Mouse (Mus musculus): ENCODE results near the gene Hectd4. TPM values are rescaled to one million over a fixed set of nuclear protein-coding genes. Genes with fewer than 3 reads are reported as not detected.

Hectd4 gene
- total RNA-seq, 2 experiments from 2014 or later, result 163 to 164 TPM

DNA sequence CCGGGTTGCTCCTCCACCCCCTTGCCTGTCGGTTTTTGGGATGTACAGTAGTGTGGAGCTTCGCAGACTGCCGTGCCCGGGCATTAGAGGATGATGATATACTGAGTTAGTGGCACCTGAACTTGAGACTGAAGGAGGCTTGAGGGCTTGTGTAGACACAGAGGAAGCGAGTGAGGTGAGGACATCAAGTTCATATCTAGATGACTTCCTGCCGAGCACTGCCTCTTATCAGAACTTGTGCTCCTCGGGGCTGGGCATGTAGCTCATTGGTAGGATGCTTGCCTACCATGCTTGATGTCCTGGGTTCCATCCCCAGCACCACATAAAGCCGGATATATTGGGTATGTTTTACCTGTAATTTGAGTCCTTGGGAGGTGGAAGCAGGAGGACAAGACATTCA is 10.8 kb downstream of the Hectd4 start:
- DNase-seq (ENCODE audit: low spot score in 2 of 2), result no peak

- no peak for DNase-seq (ENCODE audit: low spot score in 2 of 2)
These were observed 12.8 kb downstream of the Hectd4 start for GRCm38 (mm10) chr5:121232789-121233188.

DNA sequence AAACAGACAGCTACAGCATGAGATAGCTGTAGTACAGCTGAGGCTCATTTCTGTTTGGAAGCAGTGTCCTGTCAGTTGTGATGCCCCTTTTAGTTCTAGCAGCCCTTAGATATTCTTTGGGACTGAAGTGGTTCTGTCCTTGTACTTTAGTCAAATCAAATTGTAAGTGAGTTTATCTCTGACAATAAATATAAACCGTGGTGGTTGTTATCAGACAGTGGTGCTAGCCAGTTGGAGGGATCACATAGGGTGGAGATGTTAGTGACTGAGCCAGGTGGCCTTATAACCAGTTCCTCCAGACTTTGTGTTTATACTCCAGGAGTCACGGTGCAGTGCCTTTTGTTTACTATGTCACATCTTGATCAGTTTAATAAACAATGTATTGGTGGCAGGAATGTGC is 13.7 kb downstream of the Hectd4 start:
- DNase-seq (ENCODE audit: low spot score in 2 of 2), result no peak

DNA sequence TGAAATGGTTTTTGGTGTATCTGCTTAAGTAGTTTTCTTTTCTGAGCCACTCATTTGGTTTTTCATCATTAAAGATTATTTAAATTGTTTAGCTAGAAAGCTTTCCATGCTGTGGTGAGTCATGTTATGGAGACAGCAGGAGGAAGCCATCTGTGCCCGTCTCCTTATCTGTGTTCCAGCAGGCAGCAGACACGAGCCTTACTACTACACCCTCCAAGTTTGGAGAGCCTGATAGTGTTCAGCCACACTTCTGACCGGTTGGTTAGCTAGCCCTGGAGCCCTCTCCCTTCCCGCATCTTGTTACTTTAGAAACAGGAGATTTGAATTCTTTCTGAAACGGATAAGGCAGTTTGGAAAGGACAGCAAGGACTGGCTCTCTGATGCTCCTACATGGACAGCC is 16.2 kb downstream of the Hectd4 start:
- peak; percentile 57 to 67 for DNase-seq (ENCODE audit: low spot score in 2 of 2)

DNA sequence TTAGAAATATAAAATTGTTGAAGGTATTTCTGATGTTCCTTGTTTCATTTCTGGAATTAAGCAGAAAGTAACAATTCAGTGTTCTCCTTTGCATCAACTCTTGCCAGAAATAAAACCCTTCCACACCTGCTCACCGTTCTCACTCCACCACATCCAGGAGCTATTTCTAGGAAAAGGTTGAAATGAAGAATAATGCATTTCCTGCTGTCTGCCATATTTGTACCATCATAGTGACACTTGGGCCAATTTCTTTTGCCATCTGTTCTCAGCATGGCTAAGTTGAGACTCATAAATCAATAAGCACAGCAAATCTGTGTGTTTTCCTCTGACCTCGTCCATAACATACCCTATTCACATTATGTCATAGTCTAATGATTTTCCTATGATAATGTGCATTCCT is 18.2 kb downstream of the Hectd4 start:
- DNase-seq (ENCODE audit: low spot score in 2 of 2), result no peak

DNA sequence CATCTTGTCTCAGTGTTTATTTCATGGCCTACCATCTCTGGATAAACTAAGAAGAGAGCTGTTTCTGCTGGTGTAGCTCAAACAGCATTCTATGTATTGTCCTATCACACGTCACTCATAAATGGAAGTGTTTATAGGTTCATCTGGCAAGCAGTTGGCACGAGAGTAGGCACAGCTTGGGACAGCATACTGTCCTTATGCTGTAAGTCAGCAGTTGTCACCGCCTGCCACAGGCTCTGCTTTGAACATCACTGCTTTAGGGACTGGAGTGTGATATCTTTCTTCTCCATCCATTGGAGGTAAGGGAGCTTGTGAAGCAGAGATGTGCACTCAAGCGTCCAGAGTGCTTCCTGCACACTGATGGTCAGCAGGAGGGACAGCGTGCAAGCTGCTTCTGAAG is 19.8 kb downstream of the Hectd4 start:
- no peak for DNase-seq (ENCODE audit: low spot score in 2 of 2)

DNA sequence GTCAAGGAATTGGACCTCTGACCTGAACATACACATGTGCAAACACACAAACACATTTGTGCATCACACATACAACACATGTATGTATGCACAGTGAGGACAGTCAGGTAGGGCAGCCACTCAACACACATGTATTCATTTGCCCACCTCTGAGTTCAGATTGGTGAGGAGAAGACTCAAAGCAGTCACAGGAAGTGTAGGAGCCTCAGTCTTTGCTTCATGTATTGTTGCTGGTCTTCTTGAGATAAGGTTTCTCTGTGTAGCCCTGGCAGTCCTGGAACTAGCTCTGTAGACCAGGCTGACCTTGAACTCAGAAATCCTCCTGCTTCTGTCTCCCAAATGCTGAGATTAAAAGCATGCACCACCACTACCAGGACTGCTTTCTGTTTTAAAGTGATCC is 21.2 kb downstream of the Hectd4 start:
- no peak for DNase-seq (ENCODE audit: low spot score in 2 of 2)

DNA sequence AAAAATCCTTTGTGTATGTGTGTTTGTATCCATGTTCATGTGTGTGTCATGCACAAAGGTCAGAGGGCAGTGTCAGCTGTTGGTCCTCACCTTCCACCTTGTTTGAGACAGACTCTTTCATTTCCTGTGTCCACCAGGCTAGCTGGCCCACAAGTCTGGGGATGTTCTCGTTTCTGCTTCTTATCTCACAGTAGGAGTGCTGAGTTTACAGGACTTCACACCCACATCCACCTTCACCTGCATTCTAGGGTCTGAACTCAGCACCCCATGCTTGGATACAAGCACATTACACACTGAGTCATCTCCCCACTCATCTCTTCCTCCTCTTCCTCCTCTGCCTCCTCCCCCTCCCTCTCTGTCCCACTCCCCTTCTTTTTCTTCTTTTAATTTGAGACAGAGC is 22.2 kb downstream of the Hectd4 start:
- no peak for DNase-seq (ENCODE audit: low spot score in 2 of 2)

- DNase-seq (ENCODE audit: low spot score in 2 of 2), result no peak
These were observed 22.7 kb downstream of the Hectd4 start for GRCm38 (mm10) chr5:121242701-121243100.

- no peak for DNase-seq (ENCODE audit: low spot score in 2 of 2)
These were observed 23.8 kb downstream of the Hectd4 start for GRCm38 (mm10) chr5:121243676-121244364.

DNA sequence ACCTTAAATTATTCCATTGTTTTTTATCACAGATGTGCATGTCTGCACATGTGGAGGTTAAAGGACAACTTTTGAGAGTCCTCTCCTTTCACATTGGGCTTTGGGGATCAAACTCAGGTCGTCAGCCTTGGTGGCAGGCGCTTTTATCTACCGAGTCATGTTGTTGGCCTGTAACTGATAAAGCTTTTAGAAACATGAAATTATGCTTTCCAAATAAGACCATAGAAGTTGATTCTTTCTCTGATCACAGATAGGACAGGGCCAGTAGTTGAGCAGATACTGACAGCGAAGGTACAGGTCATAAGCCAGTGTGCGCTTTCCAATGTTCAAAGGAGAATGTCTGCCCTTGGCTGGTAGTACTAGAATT is 24.3 kb downstream of the Hectd4 start:
- no peak for DNase-seq (ENCODE audit: low spot score in 2 of 2)

- DNase-seq (ENCODE audit: low spot score in 2 of 2), result no peak
These were observed 25.2 kb downstream of the Hectd4 start for GRCm38 (mm10) chr5:121245201-121245600.

GRCm38 (mm10) chr5:121248766-121249394 is 28.9 kb downstream of the Hectd4 start:
- no peak for DNase-seq (ENCODE audit: low spot score in 2 of 2)

GRCm38 (mm10) chr5:121249693-121250092 is 29.7 kb downstream of the Hectd4 start:
- no peak for DNase-seq (ENCODE audit: low spot score in 2 of 2)

- DNase-seq (ENCODE audit: low spot score in 2 of 2), result no peak
These were observed 31.8 kb downstream of the Hectd4 start for GRCm38 (mm10) chr5:121251813-121252212.

- DNase-seq (ENCODE audit: low spot score in 2 of 2), result no peak
These were observed 33.9 kb downstream of the Hectd4 start for GRCm38 (mm10) chr5:121253816-121254497.

DNA sequence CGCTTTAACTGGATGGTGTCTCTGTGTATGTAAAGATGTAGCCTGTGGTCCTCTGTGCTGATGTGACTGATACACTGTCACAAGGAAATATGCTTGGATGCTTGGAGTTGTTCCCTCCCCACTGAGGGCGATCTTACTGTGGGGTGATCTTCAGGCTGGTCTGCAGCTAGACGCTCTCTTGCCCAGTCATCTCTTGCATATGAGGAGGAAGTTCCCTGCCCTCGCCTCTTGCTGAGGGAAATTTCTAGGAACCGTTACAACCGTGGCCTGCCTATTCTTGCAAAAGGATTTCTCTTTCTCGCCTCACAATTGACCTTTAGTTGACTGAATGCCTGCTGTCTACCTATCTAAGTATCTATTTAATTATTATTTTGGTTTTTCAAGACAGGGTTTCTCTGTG is 35.0 kb downstream of the Hectd4 start:
- no peak for DNase-seq (ENCODE audit: low spot score in 2 of 2)

DNA sequence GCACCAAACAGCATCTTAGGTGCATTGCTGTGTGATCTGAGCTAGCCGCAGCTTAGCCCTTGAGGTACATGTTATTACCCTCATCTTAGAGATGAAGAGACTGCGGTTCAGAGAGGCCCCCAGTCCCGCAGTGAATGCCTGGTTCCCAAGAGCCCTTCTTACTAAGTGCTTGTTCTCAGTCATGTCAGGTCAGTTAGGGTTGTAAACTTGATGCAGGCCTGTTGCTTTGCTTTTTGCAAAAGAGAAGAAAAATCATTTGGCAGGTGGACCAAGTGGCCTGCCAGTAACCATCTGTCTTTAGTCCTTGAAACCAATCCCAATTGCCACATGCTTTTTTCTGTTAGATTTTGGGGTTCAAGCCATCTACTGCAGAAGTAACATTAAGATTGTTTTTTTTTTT is 41.8 kb downstream of the Hectd4 start:
- DNase-seq (ENCODE audit: low spot score in 2 of 2), result no peak

GRCm38 (mm10) chr5:121262415-121262814 is 42.4 kb downstream of the Hectd4 start:
- DNase-seq (ENCODE audit: low spot score in 2 of 2), result no peak

DNA sequence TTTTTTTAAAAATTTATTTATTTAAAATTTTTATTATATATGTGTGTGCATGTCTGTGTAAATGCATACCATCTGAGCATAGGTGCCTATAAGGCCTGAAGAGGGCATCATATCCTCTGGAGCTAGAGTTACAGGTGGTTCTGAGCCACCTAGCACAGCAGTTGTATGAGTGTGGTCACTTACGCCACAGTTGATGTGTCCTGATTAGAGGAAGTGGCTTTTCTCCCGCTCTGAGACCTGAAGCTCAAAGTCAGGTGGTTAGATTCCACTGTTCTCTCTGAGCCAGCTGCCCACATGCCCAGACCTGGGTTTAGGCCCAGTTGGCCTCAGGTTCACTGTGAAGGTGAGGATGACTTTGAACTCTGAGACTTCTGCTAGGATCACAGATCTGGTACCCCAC is 44.6 kb downstream of the Hectd4 start:
- no peak for DNase-seq (ENCODE audit: low spot score in 2 of 2)

- peak; percentile 57 to 61 for DNase-seq (ENCODE audit: low spot score in 2 of 2)
These were observed 46.8 kb downstream of the Hectd4 start for GRCm38 (mm10) chr5:121266741-121267382.

DNA sequence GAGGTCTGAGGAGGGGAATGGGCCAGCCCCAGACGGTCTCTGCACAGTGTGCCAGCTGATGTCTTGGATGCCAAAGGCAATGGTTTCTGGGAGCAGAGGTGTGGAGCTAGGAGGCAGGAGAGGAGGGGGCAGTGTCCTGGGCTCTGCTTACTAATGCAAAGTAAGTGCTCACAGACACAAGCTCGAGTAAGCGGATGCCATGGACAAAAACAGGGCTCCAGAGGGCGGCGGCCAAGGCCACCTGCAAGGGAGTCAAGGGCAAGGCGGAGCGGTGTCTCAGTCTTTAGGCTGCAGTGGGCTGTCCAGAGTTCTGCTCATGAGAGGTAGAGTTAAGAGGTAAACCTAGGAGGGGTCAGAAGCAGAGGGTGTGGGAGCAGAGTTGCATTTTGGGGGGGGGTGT is 51.0 kb downstream of the Hectd4 start:
- DNase-seq (ENCODE audit: low spot score in 2 of 2), result no peak
